Mouse (Mus musculus) lung, postnatal 0 days (tissue): ENCODE results near the gene Gigyf2.

ENCODE experiments used
- CTCF ChIP-seq: IDR thresholded peaks from 2 replicates; pipeline ENCODE4 v1.5.1; 2016; ENCODE audit warnings: antibody characterized with exemption, mild to moderate bottlenecking
- EP300 ChIP-seq: IDR thresholded peaks from 2 replicates; pipeline ENCODE4 v1.6.1; 2016; ENCODE audit warnings: antibody characterized with exemption, mild to moderate bottlenecking, control low read depth

DNA sequence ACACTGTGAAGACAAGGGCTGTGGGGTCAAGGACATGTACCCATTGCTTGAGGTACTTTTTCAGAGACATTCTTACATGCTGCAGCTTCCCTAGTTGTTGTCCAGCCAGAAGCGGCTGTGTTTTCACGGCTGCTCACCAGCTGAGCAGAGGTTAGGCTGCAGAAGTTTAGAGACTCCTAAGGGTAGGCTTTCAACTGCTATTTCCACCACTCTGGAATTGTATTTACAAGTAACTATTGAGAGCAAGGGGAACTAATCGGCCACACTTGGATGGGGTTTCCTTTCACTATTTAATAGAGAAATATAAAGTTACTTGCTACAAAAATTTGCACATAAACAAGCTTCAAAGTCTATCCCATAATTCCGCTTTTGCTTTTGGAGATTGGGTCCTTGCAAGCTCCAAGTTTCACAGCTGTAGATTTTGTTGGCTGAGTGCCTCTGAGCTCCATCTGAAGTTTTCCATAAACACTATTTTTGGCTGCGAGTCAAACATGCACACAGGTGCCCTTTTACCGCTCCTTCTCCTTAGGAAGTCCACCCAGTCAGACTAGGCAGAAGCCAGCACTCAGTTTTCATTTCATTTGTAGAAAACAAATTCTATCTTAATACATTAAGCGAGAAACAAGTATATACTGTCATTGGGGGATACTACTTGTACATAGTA is 70.3 kb downstream of the Gigyf2 start:
- no peak for TF ChIP-seq CTCF
- TF ChIP-seq EP300 = no peak; the same call in 1 of the 2 replicates
